Mouse (Mus musculus): ENCODE data around the gene Rcc2.

Rcc2 gene

GRCm38 (mm10) chr4:140753366-140753765 is 53.0 kb downstream of the Rcc2 start:
- DNase-seq (ENCODE audit: low spot score), result no peak

GRCm38 (mm10) chr4:140755811-140756210 is 55.5 kb downstream of the Rcc2 start:
- DNase-seq (ENCODE audit: low spot score), result no peak

- DNase-seq (ENCODE audit: low spot score), result no peak
These were observed 61.3 kb downstream of the Rcc2 start for GRCm38 (mm10) chr4:140761601-140762000.

GRCm38 (mm10) chr4:140763158-140763557 is 62.8 kb downstream of the Rcc2 start:
- DNase-seq (ENCODE audit: low spot score), result peak; percentile 67

- DNase-seq (ENCODE audit: low spot score), result no peak
These were observed 65.6 kb downstream of the Rcc2 start for GRCm38 (mm10) chr4:140765936-140766335.

- DNase-seq (ENCODE audit: low spot score), result no peak
These were observed 68.6 kb downstream of the Rcc2 start for GRCm38 (mm10) chr4:140768973-140769372.

- DNase-seq (ENCODE audit: low spot score), result peak; percentile 52
These were observed 70.1 kb downstream of the Rcc2 start for GRCm38 (mm10) chr4:140770433-140770832.

GRCm38 (mm10) chr4:140771091-140771490 is 70.8 kb downstream of the Rcc2 start:
- DNase-seq (ENCODE audit: low spot score), result no peak

All from embryo, embryonic 10 days (tissue).